Mouse (Mus musculus): ENCODE measurements around the gene Papss2. TPM values are rescaled to one million over a fixed set of nuclear protein-coding genes. Genes with fewer than 3 reads are reported as not detected.

Papss2 gene
- polyA plus RNA-seq, 1 experiment from 2014 or later = 9.3 TPM

- Histone ChIP-seq H3K36me3 (ENCODE audit: control insufficient read depth, insufficient read depth) (no peaks in the 10 kb centered on the region), H3K27ac (ENCODE audit: low read length) (no peak overlapping the region), H3K27me3 (ENCODE audit: control insufficient read depth, insufficient read depth, low read depth, low read length) (no peaks in the 10 kb centered on the region), H3K4me2 (ENCODE audit: low read depth, low read length) (no peak overlapping the region), H3K4me1 (ENCODE audit: control insufficient read depth, low read depth, low read length) (no peaks in the 10 kb centered on the region), H3K9me3 (replicated peaks; ENCODE audit: control insufficient read depth, low read length) (no peaks in the 10 kb centered on the region), H3K9ac (ENCODE audit: low read depth, low read length) (no peak overlapping the region), H3K4me3 (ENCODE audit: low read depth, low read length) (no peak overlapping the region)
- WGBS (ENCODE audit: insufficient replicate concordance) = 57% methylated on average over 6 of the region's 6 CpGs
- ATAC-seq (ENCODE audit: low read depth) = no peak
Observed at GRCm38 (mm10) chr19:32587727-32588126, 7.9 kb upstream of the Papss2 start.

- Histone ChIP-seq H3K27me3 (ENCODE audit: control insufficient read depth, insufficient read depth, low read depth, low read length) (peaks cover 22% of the 10 kb centered on the region), H3K9ac (ENCODE audit: low read depth, low read length) (no peak overlapping the region), H3K4me3 (ENCODE audit: low read depth, low read length) (no peak overlapping the region), H3K27ac (ENCODE audit: low read length) (no peak overlapping the region), H3K4me1 (ENCODE audit: control insufficient read depth, low read depth, low read length) (peaks cover 5% of the 10 kb centered on the region; the same call in 1 of the 2 replicates), H3K9me3 (replicated peaks; ENCODE audit: control insufficient read depth, low read length) (no peaks in the 10 kb centered on the region), H3K4me2 (ENCODE audit: low read depth, low read length) (no peak overlapping the region), H3K36me3 (ENCODE audit: control insufficient read depth, insufficient read depth) (no peaks in the 10 kb centered on the region)
- ATAC-seq (ENCODE audit: low read depth) = no peak
- 73% methylated on average over 7 of the region's 7 CpGs for WGBS (ENCODE audit: insufficient replicate concordance)
Observed at GRCm38 (mm10) chr19:32592749-32593148, 2.8 kb upstream of the Papss2 start.

- H3K27me3 ChIP-seq (ENCODE audit: control insufficient read depth, insufficient read depth, low read depth, low read length) = peaks cover 22% of the 10 kb centered on the region
- H3K4me1 ChIP-seq (ENCODE audit: control insufficient read depth, low read depth, low read length) = peaks cover 5% of the 10 kb centered on the region; the same call in 1 of the 2 replicates
- 51% methylated on average over 5 of the region's 5 CpGs for WGBS (ENCODE audit: insufficient replicate concordance)
- no peaks in the 10 kb centered on the region for H3K36me3 ChIP-seq (ENCODE audit: control insufficient read depth, insufficient read depth)
- H3K9me3 ChIP-seq (replicated peaks; ENCODE audit: control insufficient read depth, low read length) = no peaks in the 10 kb centered on the region
- H3K27ac ChIP-seq (ENCODE audit: low read length) = no peak overlapping the region
- H3K4me3 ChIP-seq (ENCODE audit: low read depth, low read length) = no peak overlapping the region
- ATAC-seq (ENCODE audit: low read depth) = no peak
- H3K9ac ChIP-seq (ENCODE audit: low read depth, low read length) = no peak overlapping the region
- no peak overlapping the region for H3K4me2 ChIP-seq (ENCODE audit: low read depth, low read length)
Observed at GRCm38 (mm10) chr19:32593870-32594269, 1.7 kb upstream of the Papss2 start.

- no peaks in the 10 kb centered on the region for H3K36me3 ChIP-seq (ENCODE audit: control insufficient read depth, insufficient read depth)
- ATAC-seq (ENCODE audit: low read depth) = no peak
- H3K9me3 ChIP-seq (replicated peaks; ENCODE audit: control insufficient read depth, low read length) = no peaks in the 10 kb centered on the region
- peak overlapping the region; percentile 66 for H3K4me3 ChIP-seq (ENCODE audit: low read depth, low read length)
- H3K27me3 ChIP-seq (ENCODE audit: control insufficient read depth, insufficient read depth, low read depth, low read length) = peaks cover 22% of the 10 kb centered on the region
- WGBS (ENCODE audit: insufficient replicate concordance) = 21% methylated on average over 8 of the region's 8 CpGs
- H3K4me2 ChIP-seq (ENCODE audit: low read depth, low read length) = peak overlapping the region; percentile 59
- H3K4me1 ChIP-seq (ENCODE audit: control insufficient read depth, low read depth, low read length) = peaks cover 10% of the 10 kb centered on the region
- no peak overlapping the region for H3K27ac ChIP-seq (ENCODE audit: low read length)
- H3K9ac ChIP-seq (ENCODE audit: low read depth, low read length) = peak overlapping the region; percentile 46; the same call in 1 of the 2 replicates
Observed at GRCm38 (mm10) chr19:32595131-32595505, 472 bp upstream of the Papss2 start.

- peaks cover 22% of the 10 kb centered on the region for H3K27me3 ChIP-seq (ENCODE audit: control insufficient read depth, insufficient read depth, low read depth, low read length)
- no peaks in the 10 kb centered on the region for H3K36me3 ChIP-seq (ENCODE audit: control insufficient read depth, insufficient read depth)
- 65% methylated on average over 7 of the region's 7 CpGs for WGBS (ENCODE audit: insufficient replicate concordance)
- ATAC-seq (ENCODE audit: low read depth) = no peak
- no peaks in the 10 kb centered on the region for H3K9me3 ChIP-seq (replicated peaks; ENCODE audit: control insufficient read depth, low read length)
- no peak overlapping the region for H3K9ac ChIP-seq (ENCODE audit: low read depth, low read length)
- H3K4me3 ChIP-seq (ENCODE audit: low read depth, low read length) = no peak overlapping the region
- peaks cover 12% of the 10 kb centered on the region for H3K4me1 ChIP-seq (ENCODE audit: control insufficient read depth, low read depth, low read length)
- H3K27ac ChIP-seq (ENCODE audit: low read length) = no peak overlapping the region
- H3K4me2 ChIP-seq (ENCODE audit: low read depth, low read length) = no peak overlapping the region
Observed at GRCm38 (mm10) chr19:32599006-32599405, 3.4 kb downstream of the Papss2 start.

GRCm38 (mm10) chr19:32599436-32599835 is 3.8 kb downstream of the Papss2 start:
- 54% methylated on average over 5 of the region's 5 CpGs for WGBS (ENCODE audit: insufficient replicate concordance)
- no peak overlapping the region for H3K4me2 ChIP-seq (ENCODE audit: low read depth, low read length)
- no peaks in the 10 kb centered on the region for H3K36me3 ChIP-seq (ENCODE audit: control insufficient read depth, insufficient read depth)
- no peak for ATAC-seq (ENCODE audit: low read depth)
- H3K9ac ChIP-seq (ENCODE audit: low read depth, low read length) = no peak overlapping the region
- no peak overlapping the region for H3K27ac ChIP-seq (ENCODE audit: low read length)
- H3K27me3 ChIP-seq (ENCODE audit: control insufficient read depth, insufficient read depth, low read depth, low read length) = peaks cover 22% of the 10 kb centered on the region
- H3K4me1 ChIP-seq (ENCODE audit: control insufficient read depth, low read depth, low read length) = peaks cover 12% of the 10 kb centered on the region
- H3K4me3 ChIP-seq (ENCODE audit: low read depth, low read length) = no peak overlapping the region
- H3K9me3 ChIP-seq (replicated peaks; ENCODE audit: control insufficient read depth, low read length) = no peaks in the 10 kb centered on the region

GRCm38 (mm10) chr19:32601033-32601770 is 5.6 kb downstream of the Papss2 start:
- H3K4me2 ChIP-seq (ENCODE audit: low read depth, low read length) = no peak overlapping the region
- peaks cover 6% of the 10 kb centered on the region for H3K27me3 ChIP-seq (ENCODE audit: control insufficient read depth, insufficient read depth, low read depth, low read length)
- no peak overlapping the region for H3K27ac ChIP-seq (ENCODE audit: low read length)
- 51% methylated on average over 6 of the region's 6 CpGs for WGBS (ENCODE audit: insufficient replicate concordance)
- no peak overlapping the region for H3K4me3 ChIP-seq (ENCODE audit: low read depth, low read length)
- no peak for ATAC-seq (ENCODE audit: low read depth)
- no peaks in the 10 kb centered on the region for H3K9me3 ChIP-seq (replicated peaks; ENCODE audit: control insufficient read depth, low read length)
- no peaks in the 10 kb centered on the region for H3K36me3 ChIP-seq (ENCODE audit: control insufficient read depth, insufficient read depth)
- H3K9ac ChIP-seq (ENCODE audit: low read depth, low read length) = no peak overlapping the region
- peaks cover 10% of the 10 kb centered on the region for H3K4me1 ChIP-seq (ENCODE audit: control insufficient read depth, low read depth, low read length)

GRCm38 (mm10) chr19:32603466-32603865 is 7.9 kb downstream of the Papss2 start:
- ATAC-seq (ENCODE audit: low read depth) = no peak
- Histone ChIP-seq H3K4me1 (ENCODE audit: control insufficient read depth, low read depth, low read length) (peaks cover 8% of the 10 kb centered on the region), H3K27ac (ENCODE audit: low read length) (no peak overlapping the region), H3K36me3 (ENCODE audit: control insufficient read depth, insufficient read depth) (no peaks in the 10 kb centered on the region), H3K27me3 (ENCODE audit: control insufficient read depth, insufficient read depth, low read depth, low read length) (no peaks in the 10 kb centered on the region), H3K9me3 (replicated peaks; ENCODE audit: control insufficient read depth, low read length) (no peaks in the 10 kb centered on the region), H3K4me3 (ENCODE audit: low read depth, low read length) (no peak overlapping the region), H3K9ac (ENCODE audit: low read depth, low read length) (no peak overlapping the region), H3K4me2 (ENCODE audit: low read depth, low read length) (no peak overlapping the region)
- WGBS (ENCODE audit: insufficient replicate concordance) = 62% methylated on average over 1 of the region's 1 CpGs

- H3K36me3 ChIP-seq (ENCODE audit: control insufficient read depth, insufficient read depth) = no peaks in the 10 kb centered on the region
- no peak overlapping the region for H3K9ac ChIP-seq (ENCODE audit: low read depth, low read length)
- no peaks in the 10 kb centered on the region for H3K9me3 ChIP-seq (replicated peaks; ENCODE audit: control insufficient read depth, low read length)
- H3K4me3 ChIP-seq (ENCODE audit: low read depth, low read length) = no peak overlapping the region
- 25% methylated on average over 8 of the region's 8 CpGs for WGBS (ENCODE audit: insufficient replicate concordance)
- H3K27ac ChIP-seq (ENCODE audit: low read length) = no peak overlapping the region
- ATAC-seq (ENCODE audit: low read depth) = no peak
- H3K4me2 ChIP-seq (ENCODE audit: low read depth, low read length) = no peak overlapping the region
- peaks cover 6% of the 10 kb centered on the region for H3K4me1 ChIP-seq (ENCODE audit: control insufficient read depth, low read depth, low read length)
- H3K27me3 ChIP-seq (ENCODE audit: control insufficient read depth, insufficient read depth, low read depth, low read length) = no peaks in the 10 kb centered on the region
Observed at GRCm38 (mm10) chr19:32604127-32604526, 8.5 kb downstream of the Papss2 start.

Measured in liver, embryonic 16.5 days (tissue).